Mouse (Mus musculus) lung, embryonic 15.5 days (tissue): ENCODE data around the gene Gja1. TPM values are rescaled to one million over a fixed set of nuclear protein-coding genes. Genes with fewer than 3 reads are reported as not detected.

Experiments
- ATAC-seq: fragments of 200-750 bp; cut with Nextera tagmentation; 2 replicates; pipeline ENCODE4 v1.8.0; 2017; ENCODE audit warnings: moderate number of reproducible peaks, borderline replicate concordance; ENCODE audit not compliant: low FRiP score, low TSS enrichment; ENCODE audit errors: extremely low read depth
- H3K27ac ChIP-seq: fragments of 300-500 bp; sonication (generic); 2 replicates; pipeline ENCODE4 v1.5.1; 2015; ENCODE audit warnings: moderate library complexity, mild to moderate bottlenecking, inconsistent platforms
- H3K27me3 ChIP-seq: fragments of 300-500 bp; sonication (generic); 2 replicates; pipeline ENCODE4 v1.6.1; 2015; ENCODE audit warnings: inconsistent platforms
- H3K36me3 ChIP-seq: fragments of 300-500 bp; sonication (generic); 2 replicates; pipeline ENCODE4 v1.6.1; 2015; ENCODE audit warnings: inconsistent platforms
- H3K4me1 ChIP-seq: fragments of 300-500 bp; sonication (generic); 2 replicates; pipeline ENCODE4 v1.6.1; 2015; ENCODE audit warnings: inconsistent platforms
- H3K4me2 ChIP-seq: fragments of 300-500 bp; sonication (generic); 2 replicates; pipeline ENCODE4 v1.6.1; 2015; ENCODE audit warnings: inconsistent platforms, mild to moderate bottlenecking, moderate library complexity
- H3K4me3 ChIP-seq: fragments of 300-500 bp; sonication (generic); 2 replicates; pipeline ENCODE4 v1.5.1; 2015; ENCODE audit warnings: mild to moderate bottlenecking, inconsistent platforms
- H3K9ac ChIP-seq: fragments of 300-500 bp; sonication (generic); 2 replicates; pipeline ENCODE4 v1.6.1; 2015; ENCODE audit warnings: inconsistent platforms
- H3K9me3 ChIP-seq: fragments of 300-500 bp; sonication (generic); 2 replicates; pipeline ENCODE4 v1.6.1; 2016; ENCODE audit warnings: inconsistent platforms
- WGBS: fragments of 180-500 bp; shearing (Covaris S2); methylation state at CpG from one replicate; pipeline ENCODE4 v1.1.7; 2015; 5-methylcytosine and 5-hydroxymethylcytosine counted together
- polyA plus RNA-seq: library from polyadenylated mRNA; unstranded; fragments of >200 nt; fragmentation: Nextera tagmentation; extraction: Ambion mirVana; gene quantifications from 2 replicates; pipeline ENCODE4 v1.2.1, GENCODE M21; 2015

Gja1 gene
- 88.7 and 93.8 TPM in 2 replicates for polyA plus RNA-seq

GRCm38 (mm10) chr10:56377097-56377965 is at the start of gene Gja1:
Gene Gja1 (plus strand): TSS chr10:56377330.
- peak within 1 kb of the TSS; percentile 83 for H3K27ac ChIP-seq
- H3K9ac ChIP-seq = peak within 1 kb of the TSS; percentile 69
- under 1% methylated on average over 23 of the region's 23 CpGs for WGBS
- H3K4me3 ChIP-seq = peak within 1 kb of the TSS; percentile 52
- peaks cover 24% of the 10 kb centered on the region for H3K4me1 ChIP-seq
- peak; percentile 74; the same call in 1 of the 2 replicates for ATAC-seq
- H3K27me3 ChIP-seq = no peaks in the 10 kb centered on the region
- H3K9me3 ChIP-seq = no peaks in the 10 kb centered on the region
- no peaks in the 10 kb centered on the region for H3K36me3 ChIP-seq
- H3K4me2 ChIP-seq = peak within 1 kb of the TSS; percentile 72

DNA sequence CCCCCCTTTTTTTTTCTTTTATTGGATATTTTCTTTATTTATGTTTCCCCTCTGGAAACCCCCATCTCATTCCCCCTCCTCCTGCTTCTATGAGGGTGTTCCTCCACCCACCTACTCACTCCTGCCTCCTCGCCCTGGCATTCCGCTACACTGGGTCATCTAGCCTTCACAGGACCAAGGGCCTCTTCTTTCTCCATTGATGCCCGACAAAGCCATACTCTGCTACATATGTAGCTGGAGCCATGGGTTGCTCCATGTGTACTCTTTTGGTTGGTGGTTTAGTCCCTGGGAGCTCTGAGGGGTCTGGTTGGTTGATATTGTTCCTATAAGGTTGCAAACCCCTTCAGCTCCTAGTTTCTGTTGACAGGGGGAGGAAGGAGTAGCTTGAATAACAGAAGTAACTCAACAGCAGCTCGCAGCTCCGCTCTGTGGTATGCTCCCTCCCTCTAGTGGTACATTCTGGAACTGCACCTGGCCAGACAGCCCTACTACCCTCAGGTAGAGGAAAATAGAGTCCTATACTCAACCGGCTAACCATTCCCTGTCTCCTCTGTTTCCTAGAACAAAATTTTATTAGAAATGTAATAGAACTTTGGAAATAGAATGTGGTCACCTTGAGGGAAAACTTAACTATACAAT is 38.2 kb upstream of the Gja1 start:
- Histone ChIP-seq H3K27ac (no peak overlapping the region), H3K4me1 (no peaks in the 10 kb centered on the region), H3K27me3 (no peaks in the 10 kb centered on the region), H3K9me3 (no peaks in the 10 kb centered on the region), H3K4me2 (no peak overlapping the region), H3K36me3 (no peaks in the 10 kb centered on the region), H3K9ac (no peak overlapping the region), H3K4me3 (no peak overlapping the region)
- peak; percentile 55; the same call in 1 of the 2 replicates for ATAC-seq
- 49% methylated on average over 6 of the region's 6 CpGs for WGBS

DNA sequence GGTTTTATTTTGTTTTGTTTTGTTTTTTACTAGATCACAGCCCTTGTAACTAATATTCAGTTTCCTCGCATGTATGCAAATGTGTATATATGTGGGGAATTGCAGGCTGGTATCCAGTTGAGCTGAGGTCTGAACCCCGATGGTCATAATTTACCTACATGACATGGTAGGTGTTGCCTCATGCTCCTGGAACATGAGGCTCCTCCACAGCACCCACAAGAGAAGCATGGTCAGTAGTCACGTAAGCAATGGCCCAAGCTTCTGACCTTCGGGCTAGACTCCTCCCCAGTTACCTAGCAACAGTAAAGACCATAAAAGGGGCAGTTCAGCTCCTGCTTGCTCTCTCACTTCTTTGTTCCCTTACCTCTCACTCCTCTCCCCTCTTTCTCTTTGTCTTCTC is 16.7 kb upstream of the Gja1 start:
- no peaks in the 10 kb centered on the region for H3K36me3 ChIP-seq

DNA sequence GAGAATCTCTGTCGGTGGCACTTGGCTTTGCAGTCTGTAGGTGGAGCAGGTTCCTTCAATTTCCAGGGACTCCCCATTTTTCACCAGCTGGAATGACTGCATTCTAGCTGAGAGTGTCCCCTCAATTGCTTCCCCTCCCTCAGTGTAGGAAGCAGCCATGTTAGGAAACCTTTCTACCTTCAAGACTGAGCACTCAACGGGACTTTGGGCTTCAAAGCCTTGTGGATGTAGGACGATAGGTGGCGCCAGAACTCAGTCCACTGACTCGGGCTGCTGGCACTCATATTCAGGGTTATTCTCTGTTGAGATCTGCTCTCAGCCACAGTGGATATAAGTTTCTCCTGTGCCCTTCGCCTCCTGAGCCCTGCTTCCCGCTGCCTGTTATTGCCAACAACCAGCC is 8.1 kb upstream of the Gja1 start:
- no peak overlapping the region for H3K27ac ChIP-seq
- no peak for ATAC-seq
- H3K4me3 ChIP-seq = no peak overlapping the region
- no peak overlapping the region for H3K4me2 ChIP-seq
- no peaks in the 10 kb centered on the region for H3K36me3 ChIP-seq
- 0 out of 2 replicates have a peak, but pooled peaks cover 2% of the 10 kb centered on the region for H3K4me1 ChIP-seq
- no peaks in the 10 kb centered on the region for H3K9me3 ChIP-seq
- no peak overlapping the region for H3K9ac ChIP-seq
- WGBS = 13% methylated on average over 7 of the region's 7 CpGs
- H3K27me3 ChIP-seq = no peaks in the 10 kb centered on the region

More for the DNA sequence above, 16.7 kb upstream of the Gja1 start:
- Histone ChIP-seq H3K4me3 (no peak overlapping the region), H3K4me2 (no peak overlapping the region), H3K27ac (no peak overlapping the region), H3K9ac (no peak overlapping the region), H3K27me3 (no peaks in the 10 kb centered on the region), H3K9me3 (no peaks in the 10 kb centered on the region), H3K4me1 (no peaks in the 10 kb centered on the region)
- 69% methylated on average over 4 of the region's 4 CpGs for WGBS
- ATAC-seq = no peak

GRCm38 (mm10) chr10:56373021-56373720 is 4.0 kb upstream of the Gja1 start:
- H3K4me3 ChIP-seq = no peak overlapping the region

DNA sequence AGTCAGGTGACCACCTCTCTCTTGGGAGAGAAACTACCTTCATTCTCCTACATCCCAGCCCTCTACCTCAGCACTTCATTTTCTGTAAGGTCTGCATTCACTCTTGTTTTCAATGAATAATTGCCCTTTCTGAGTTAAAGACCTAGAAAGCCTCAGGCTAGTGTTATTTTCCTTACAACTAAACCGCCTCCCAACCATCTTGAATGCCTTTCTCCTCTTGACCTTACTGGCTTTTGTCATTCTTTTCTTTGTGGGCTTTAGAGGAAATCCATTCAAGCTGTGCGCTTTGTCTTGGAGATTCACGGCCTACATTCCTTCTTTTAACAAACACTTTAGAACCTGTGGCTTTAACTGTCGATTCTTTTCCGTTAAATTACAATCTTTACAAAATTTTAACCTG is 3.0 kb upstream of the Gja1 start:
- Histone ChIP-seq H3K4me3 (no peak overlapping the region), H3K36me3 (no peaks in the 10 kb centered on the region), H3K27ac (no peak overlapping the region), H3K4me2 (no peak overlapping the region), H3K4me1 (peaks cover 11% of the 10 kb centered on the region; the same call in 1 of the 2 replicates), H3K9me3 (no peaks in the 10 kb centered on the region), H3K9ac (no peak overlapping the region), H3K27me3 (no peaks in the 10 kb centered on the region)
- WGBS = 53% methylated on average over 5 of the region's 5 CpGs
- no peak for ATAC-seq

More at GRCm38 (mm10) chr10:56373021-56373720, 4.0 kb upstream of the Gja1 start:
- no peak overlapping the region for H3K27ac ChIP-seq
- H3K36me3 ChIP-seq = no peaks in the 10 kb centered on the region
- 17% methylated on average over 8 of the region's 8 CpGs for WGBS
- H3K4me2 ChIP-seq = peak overlapping the region; percentile 35; the same call in 1 of the 2 replicates
- H3K9ac ChIP-seq = no peak overlapping the region
- no peak for ATAC-seq
- H3K27me3 ChIP-seq = no peaks in the 10 kb centered on the region
- no peaks in the 10 kb centered on the region for H3K9me3 ChIP-seq
- H3K4me1 ChIP-seq = peaks cover 11% of the 10 kb centered on the region; the same call in 1 of the 2 replicates

DNA sequence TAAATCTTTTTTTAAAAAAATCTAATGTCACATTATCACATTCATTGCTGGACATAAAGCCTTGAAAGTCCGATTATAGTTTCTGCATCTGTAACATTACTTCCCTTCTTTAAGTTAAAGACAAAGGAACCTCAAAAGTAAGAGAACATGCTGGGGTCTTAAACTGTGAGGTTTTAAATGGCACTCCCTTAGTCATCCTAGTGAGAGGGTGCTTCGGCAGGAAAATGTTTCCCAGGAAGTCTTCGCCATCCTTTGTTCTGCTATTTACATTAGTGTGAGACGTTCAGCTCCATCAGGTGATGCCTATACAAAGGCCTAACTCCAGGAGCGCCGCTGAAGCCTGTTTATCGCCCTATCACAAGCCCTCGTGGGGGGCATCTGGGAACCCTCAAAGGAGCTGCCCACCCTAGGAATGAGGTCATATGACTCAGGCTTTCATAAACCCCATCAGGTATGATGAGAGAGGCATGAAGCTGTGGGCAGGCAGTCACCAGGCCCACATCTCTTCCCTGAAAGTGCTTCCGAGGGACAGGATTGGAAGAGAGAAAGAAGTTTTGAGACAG is 1.1 kb upstream of the Gja1 start:
- WGBS = 33% methylated on average over 9 of the region's 9 CpGs
- H3K4me3 ChIP-seq = no peak overlapping the region
- H3K4me1 ChIP-seq = peaks cover 15% of the 10 kb centered on the region
- ATAC-seq = no peak
- H3K27me3 ChIP-seq = no peaks in the 10 kb centered on the region
- no peaks in the 10 kb centered on the region for H3K36me3 ChIP-seq
- no peaks in the 10 kb centered on the region for H3K9me3 ChIP-seq
- H3K9ac ChIP-seq = no peak overlapping the region
- H3K4me2 ChIP-seq = no peak overlapping the region
- H3K27ac ChIP-seq = no peak overlapping the region

- no peaks in the 10 kb centered on the region for H3K36me3 ChIP-seq
- no peaks in the 10 kb centered on the region for H3K9me3 ChIP-seq
- H3K9ac ChIP-seq = peak overlapping the region; percentile 69
- peak overlapping the region; percentile 52 for H3K4me3 ChIP-seq
- H3K4me1 ChIP-seq = peaks cover 24% of the 10 kb centered on the region
- peak overlapping the region; percentile 72 for H3K4me2 ChIP-seq
- peak; percentile 10; the same call in 1 of the 2 replicates for ATAC-seq
- H3K27me3 ChIP-seq = no peaks in the 10 kb centered on the region
- peak overlapping the region; percentile 83 for H3K27ac ChIP-seq
- under 1% methylated on average over 25 of the region's 25 CpGs for WGBS
Measured at GRCm38 (mm10) chr10:56377966-56378647, 977 bp downstream of the Gja1 start.

GRCm38 (mm10) chr10:56378648-56379254 is 1.6 kb downstream of the Gja1 start:
- H3K4me1 ChIP-seq = peaks cover 22% of the 10 kb centered on the region
- peak; percentile 72 for ATAC-seq
- H3K9ac ChIP-seq = peak overlapping the region; percentile 69
- H3K27ac ChIP-seq = peak overlapping the region; percentile 83
- peak overlapping the region; percentile 52 for H3K4me3 ChIP-seq
- H3K4me2 ChIP-seq = peak overlapping the region; percentile 72
- WGBS = under 1% methylated on average over 35 of the region's 35 CpGs
- H3K27me3 ChIP-seq = no peaks in the 10 kb centered on the region
- no peaks in the 10 kb centered on the region for H3K36me3 ChIP-seq
- H3K9me3 ChIP-seq = no peaks in the 10 kb centered on the region

- WGBS = 4% methylated on average over 7 of the region's 7 CpGs
- Histone ChIP-seq H3K36me3 (no peaks in the 10 kb centered on the region), H3K27me3 (no peaks in the 10 kb centered on the region), H3K4me3 (peak overlapping the region; percentile 52), H3K9ac (peak overlapping the region; percentile 69; the same call in 1 of the 2 replicates), H3K9me3 (no peaks in the 10 kb centered on the region), H3K4me2 (peak overlapping the region; percentile 72), H3K27ac (peak overlapping the region; percentile 83), H3K4me1 (peaks cover 22% of the 10 kb centered on the region)
- ATAC-seq = no peak
Measured at GRCm38 (mm10) chr10:56379720-56380119, 2.6 kb downstream of the Gja1 start.
